Mouse (Mus musculus) small intestine, adult 2 months (tissue): Measurements from ENCODE around the gene Cln6.
"Not testable (repeated sequence)": the region's sequence is repeated elsewhere in the genome, so short reads cannot be mapped to it uniquely, and the experiment has no call there.

Source experiments
- CTCF ChIP-seq: fragments of 200-500 bp; IDR thresholded peaks from 2 replicates; pipeline ENCODE4 v1.5.1; 2012; ENCODE audit warnings: low read depth, mild to moderate bottlenecking, control low read depth, inconsistent platforms, low read length, moderate library complexity, mixed read lengths; ENCODE audit not compliant: insufficient replicate concordance, insufficient read length; ENCODE audit errors: extremely low read depth
- POLR2A ChIP-seq: fragments of 200-500 bp; IDR thresholded peaks from 2 replicates; pipeline ENCODE4 v1.6.1; 2012; ENCODE audit warnings: low read depth, mild to moderate bottlenecking, control low read depth, inconsistent platforms, low read length, moderate library complexity

DNA sequence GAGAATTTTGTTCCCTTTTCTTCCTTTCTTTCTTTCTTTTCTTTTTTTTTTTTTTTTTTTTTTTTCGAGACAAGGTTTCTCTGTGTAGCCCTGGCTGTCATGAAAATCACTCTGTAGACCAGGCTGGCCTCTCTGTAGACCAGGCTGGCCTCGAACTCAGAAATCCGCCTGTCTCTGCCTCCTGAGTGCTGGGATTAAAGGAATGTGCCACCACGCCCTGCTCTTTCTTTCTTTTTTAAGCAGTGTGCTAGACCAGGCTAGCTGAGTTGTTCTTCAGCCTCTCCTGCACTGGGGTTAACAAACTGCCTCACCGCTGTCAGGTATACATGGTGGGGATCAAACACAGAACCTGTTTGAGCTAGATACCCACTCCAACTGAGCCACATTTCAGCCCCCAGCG is 18.7 kb upstream of the Cln6 start:
- TF ChIP-seq CTCF, POLR2A: not testable (repeated sequence)
